Mouse (Mus musculus): Measurements from ENCODE around the gene Miga2. TPM values are rescaled to one million over a fixed set of nuclear protein-coding genes. Genes with fewer than 3 reads are reported as not detected.

Miga2 gene
- polyA plus RNA-seq, 1 experiment from 2014 or later, result 39.7 TPM

DNA sequence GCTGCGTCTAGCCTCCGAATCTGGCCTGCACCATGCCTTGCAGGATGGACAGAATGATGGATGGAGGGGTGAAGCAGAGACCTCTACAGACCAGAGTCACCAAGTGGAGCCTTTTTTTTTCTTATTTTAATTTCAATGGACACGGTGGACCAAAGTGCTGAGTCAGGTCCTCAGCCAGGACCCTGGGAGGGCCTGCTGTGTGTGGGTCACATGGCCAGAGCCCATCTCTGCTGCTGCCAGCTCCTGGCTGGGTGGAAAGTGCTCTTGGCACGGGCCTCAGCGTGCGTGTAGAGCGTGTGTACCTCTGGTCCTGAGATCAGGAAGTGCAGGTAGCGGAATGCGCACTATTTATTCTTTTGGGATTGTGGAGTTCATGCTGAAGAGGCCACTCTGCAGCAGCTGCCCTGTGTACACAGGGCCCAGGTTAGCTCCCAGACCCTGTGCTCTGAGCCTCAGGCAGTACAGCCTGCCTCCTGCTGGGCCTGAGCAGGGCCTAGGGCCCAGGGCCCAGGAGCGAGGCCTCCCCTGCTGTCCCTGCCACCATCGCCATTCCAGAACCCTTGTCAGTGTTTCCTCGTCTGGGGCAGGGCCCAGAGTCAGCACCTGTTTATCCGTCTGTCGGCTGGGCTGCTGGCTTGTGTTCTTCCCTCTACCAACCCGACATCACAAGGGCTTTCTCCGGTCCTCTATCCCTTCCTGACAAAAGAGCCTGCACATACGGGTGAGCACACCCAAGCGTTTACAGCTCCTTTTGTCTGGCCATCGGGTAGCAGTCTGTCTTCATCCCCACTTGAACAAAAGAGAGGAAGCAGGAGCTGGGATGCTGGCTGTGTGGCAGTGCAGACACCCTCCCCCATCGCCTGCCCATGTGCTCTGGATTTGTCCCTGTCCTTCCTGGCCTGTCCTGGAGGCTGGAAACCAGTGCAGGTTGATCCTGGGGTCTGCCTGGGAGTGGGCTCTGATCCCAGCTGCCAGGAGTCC lies 35.4 kb downstream of the Miga2 start:
- Histone ChIP-seq H3K9ac (ENCODE audit: low read depth, low read length) (no peak overlapping the region), H3K36me3 (ENCODE audit: control insufficient read depth, insufficient read depth, low read length) (peaks cover 29% of the 10 kb centered on the region)

GRCm38 (mm10) chr2:30401581-30401980 lies 37.5 kb downstream of the Miga2 start:
- H3K4me3 ChIP-seq (ENCODE audit: low read length), result no peak overlapping the region
- H3K36me3 ChIP-seq (ENCODE audit: control insufficient read depth, insufficient read depth, low read length), result peaks cover 34% of the 10 kb centered on the region
- H3K9me3 ChIP-seq (ENCODE audit: control insufficient read depth, low read length), result no peaks in the 10 kb centered on the region
- WGBS, result 67% methylated on average over 1 of the region's 1 CpGs
- ATAC-seq, result no peak
- H3K4me1 ChIP-seq (ENCODE audit: control insufficient read depth, insufficient read depth, low read depth, low read length), result 0 out of 2 replicates have a peak, but pooled peaks cover 4% of the 10 kb centered on the region
- no peak overlapping the region for H3K9ac ChIP-seq (ENCODE audit: low read depth, low read length)
- no peak overlapping the region for H3K4me2 ChIP-seq (ENCODE audit: low read length)
- H3K27me3 ChIP-seq (replicated peaks; ENCODE audit: control insufficient read depth, insufficient read depth, low read length), result no peaks in the 10 kb centered on the region
- H3K27ac ChIP-seq (ENCODE audit: low read depth, low read length), result no peak overlapping the region

More for the DNA sequence above, 35.4 kb downstream of the Miga2 start:
- Histone ChIP-seq H3K4me1 (ENCODE audit: control insufficient read depth, insufficient read depth, low read depth, low read length) (0 out of 2 replicates have a peak, but pooled peaks cover 4% of the 10 kb centered on the region), H3K27ac (ENCODE audit: low read depth, low read length) (peak overlapping the region; percentile 48), H3K27me3 (replicated peaks; ENCODE audit: control insufficient read depth, insufficient read depth, low read length) (no peaks in the 10 kb centered on the region), H3K9me3 (ENCODE audit: control insufficient read depth, low read length) (no peaks in the 10 kb centered on the region), H3K4me3 (ENCODE audit: low read length) (no peak overlapping the region), H3K4me2 (ENCODE audit: low read length) (no peak overlapping the region)
- peak; percentile 50 for ATAC-seq
- WGBS, result 20% methylated on average over 20 of the region's 20 CpGs

DNA sequence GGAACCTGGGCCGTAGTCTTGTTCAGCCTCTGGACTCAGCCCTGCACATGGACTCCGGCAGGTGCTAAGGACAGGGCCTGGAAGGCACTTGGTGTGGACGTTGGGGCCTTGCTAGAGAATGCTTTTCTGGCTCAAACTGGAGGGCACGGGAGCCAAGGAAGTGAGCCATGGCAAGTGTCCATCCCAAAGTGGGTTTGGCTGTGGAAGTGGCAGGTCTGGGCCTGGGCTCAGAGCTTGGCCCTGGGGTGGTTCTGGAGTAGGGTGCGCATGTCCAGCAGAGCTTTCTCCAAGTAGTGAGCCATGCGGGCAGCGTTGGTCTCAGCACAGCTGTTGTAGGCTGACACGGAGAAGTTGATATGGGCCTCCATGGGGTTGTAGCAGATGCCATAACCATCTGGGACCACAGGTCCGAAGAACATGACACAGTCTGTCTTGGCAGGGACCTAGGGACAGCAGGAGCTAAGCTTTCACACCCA lies 38.4 kb downstream of the Miga2 start:
- H3K9me3 ChIP-seq (ENCODE audit: control insufficient read depth, low read length), result no peaks in the 10 kb centered on the region
- H3K4me3 ChIP-seq (ENCODE audit: low read length), result no peak overlapping the region
- 87% methylated on average over 9 of the region's 9 CpGs for WGBS
- 0 out of 2 replicates have a peak, but pooled peaks cover 4% of the 10 kb centered on the region for H3K4me1 ChIP-seq (ENCODE audit: control insufficient read depth, insufficient read depth, low read depth, low read length)
- H3K4me2 ChIP-seq (ENCODE audit: low read length), result no peak overlapping the region
- H3K27me3 ChIP-seq (replicated peaks; ENCODE audit: control insufficient read depth, insufficient read depth, low read length), result no peaks in the 10 kb centered on the region
- H3K27ac ChIP-seq (ENCODE audit: low read depth, low read length), result 0 out of 2 replicates have a peak overlapping the region, but pooled peaks have one; percentile 25
- H3K9ac ChIP-seq (ENCODE audit: low read depth, low read length), result peak overlapping the region; percentile 23; the same call in 1 of the 2 replicates
- H3K36me3 ChIP-seq (ENCODE audit: control insufficient read depth, insufficient read depth, low read length), result peaks cover 31% of the 10 kb centered on the region
- no peak for ATAC-seq

DNA sequence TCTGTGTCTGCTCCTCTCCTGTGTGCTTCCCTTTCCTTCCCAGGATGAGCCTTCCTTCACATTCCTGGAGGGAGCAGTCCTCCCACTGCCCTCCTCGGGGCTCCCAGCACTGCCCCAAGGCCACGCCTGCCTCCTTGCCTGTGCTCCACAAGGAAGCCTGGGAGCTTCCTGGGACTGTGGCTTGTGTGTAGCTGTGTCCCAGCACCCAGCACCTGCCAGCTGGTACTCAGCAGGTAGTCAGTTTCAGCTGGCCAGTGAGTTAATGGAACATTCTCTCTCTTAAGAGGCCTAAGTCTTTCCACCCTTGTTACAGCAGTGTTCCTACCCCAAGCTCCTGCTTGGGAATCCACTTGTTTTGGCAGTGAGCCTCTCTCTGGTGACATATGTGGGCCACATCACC lies 38.8 kb downstream of the Miga2 start:
- no peaks in the 10 kb centered on the region for H3K9me3 ChIP-seq (ENCODE audit: control insufficient read depth, low read length)
- 0 out of 2 replicates have a peak overlapping the region, but pooled peaks have one; percentile 25 for H3K27ac ChIP-seq (ENCODE audit: low read depth, low read length)
- 81% methylated on average over 2 of the region's 2 CpGs for WGBS
- peak overlapping the region; percentile 23; the same call in 1 of the 2 replicates for H3K9ac ChIP-seq (ENCODE audit: low read depth, low read length)
- no peak for ATAC-seq
- H3K4me1 ChIP-seq (ENCODE audit: control insufficient read depth, insufficient read depth, low read depth, low read length), result 0 out of 2 replicates have a peak, but pooled peaks cover 4% of the 10 kb centered on the region
- H3K36me3 ChIP-seq (ENCODE audit: control insufficient read depth, insufficient read depth, low read length), result peaks cover 27% of the 10 kb centered on the region
- H3K4me3 ChIP-seq (ENCODE audit: low read length), result no peak overlapping the region
- no peaks in the 10 kb centered on the region for H3K27me3 ChIP-seq (replicated peaks; ENCODE audit: control insufficient read depth, insufficient read depth, low read length)
- H3K4me2 ChIP-seq (ENCODE audit: low read length), result no peak overlapping the region

DNA sequence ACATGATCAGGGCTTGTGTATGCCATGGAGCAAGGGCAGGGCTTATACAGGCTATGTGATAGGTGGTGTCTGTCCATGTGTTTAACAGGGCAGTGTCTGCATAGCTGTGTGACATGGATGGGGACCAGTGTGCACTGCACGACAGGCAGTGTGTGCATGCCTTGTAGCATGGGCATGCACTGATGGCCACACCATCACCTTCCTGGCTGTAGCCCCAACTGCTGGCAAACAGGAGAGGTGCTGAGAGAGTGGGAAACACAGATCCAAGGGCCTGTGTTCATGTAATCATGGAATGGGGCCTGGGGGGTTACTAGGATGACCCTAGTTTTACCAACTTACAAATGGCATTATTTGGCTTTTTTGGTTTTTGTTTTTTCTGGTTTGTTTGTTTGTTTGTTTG lies 39.8 kb downstream of the Miga2 start:
- 85% methylated on average over 1 of the region's 1 CpGs for WGBS
- no peak overlapping the region for H3K27ac ChIP-seq (ENCODE audit: low read depth, low read length)

DNA sequence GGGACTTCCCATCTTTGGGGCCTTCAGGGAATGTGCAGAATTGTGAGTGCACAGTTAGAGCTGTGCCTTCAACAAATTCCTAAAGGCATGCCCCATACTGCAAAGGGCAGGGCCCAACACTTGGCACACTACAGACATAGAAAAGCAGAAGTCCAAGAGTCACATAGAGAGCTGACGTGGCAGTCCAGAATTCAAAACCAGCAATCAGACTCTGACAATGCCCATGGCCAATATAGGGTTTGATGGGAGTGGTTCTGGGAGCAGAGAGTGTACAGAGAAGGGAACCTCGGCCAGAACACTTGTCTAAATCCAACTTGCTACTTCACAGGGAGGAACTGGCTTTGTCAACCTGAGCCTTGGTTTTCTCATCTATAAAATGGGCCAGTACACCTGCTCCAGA lies 43.2 kb downstream of the Miga2 start:
- Histone ChIP-seq H3K9ac (ENCODE audit: low read depth, low read length) (no peak overlapping the region), H3K27ac (ENCODE audit: low read depth, low read length) (no peak overlapping the region), H3K9me3 (ENCODE audit: control insufficient read depth, low read length) (no peaks in the 10 kb centered on the region), H3K27me3 (replicated peaks; ENCODE audit: control insufficient read depth, insufficient read depth, low read length) (no peaks in the 10 kb centered on the region), H3K36me3 (ENCODE audit: control insufficient read depth, insufficient read depth, low read length) (peaks cover 45% of the 10 kb centered on the region), H3K4me3 (ENCODE audit: low read length) (no peak overlapping the region), H3K4me2 (ENCODE audit: low read length) (no peak overlapping the region), H3K4me1 (ENCODE audit: control insufficient read depth, insufficient read depth, low read depth, low read length) (no peaks in the 10 kb centered on the region)
- ATAC-seq, result no peak
- 87% methylated on average over 2 of the region's 2 CpGs for WGBS

More for the DNA sequence above, 39.8 kb downstream of the Miga2 start:
- 0 out of 2 replicates have a peak, but pooled peaks cover 4% of the 10 kb centered on the region for H3K4me1 ChIP-seq (ENCODE audit: control insufficient read depth, insufficient read depth, low read depth, low read length)
- H3K36me3 ChIP-seq (ENCODE audit: control insufficient read depth, insufficient read depth, low read length), result peaks cover 36% of the 10 kb centered on the region
- H3K4me3 ChIP-seq (ENCODE audit: low read length), result no peak overlapping the region
- no peak overlapping the region for H3K9ac ChIP-seq (ENCODE audit: low read depth, low read length)
- no peaks in the 10 kb centered on the region for H3K9me3 ChIP-seq (ENCODE audit: control insufficient read depth, low read length)
- ATAC-seq, result no peak
- H3K27me3 ChIP-seq (replicated peaks; ENCODE audit: control insufficient read depth, insufficient read depth, low read length), result no peaks in the 10 kb centered on the region
- H3K4me2 ChIP-seq (ENCODE audit: low read length), result no peak overlapping the region

GRCm38 (mm10) chr2:30407778-30408177 lies 43.7 kb downstream of the Miga2 start:
- H3K4me2 ChIP-seq (ENCODE audit: low read length), result no peak overlapping the region
- H3K4me3 ChIP-seq (ENCODE audit: low read length), result no peak overlapping the region
- no peak for ATAC-seq
- H3K9ac ChIP-seq (ENCODE audit: low read depth, low read length), result no peak overlapping the region
- peaks cover 45% of the 10 kb centered on the region for H3K36me3 ChIP-seq (ENCODE audit: control insufficient read depth, insufficient read depth, low read length)
- H3K4me1 ChIP-seq (ENCODE audit: control insufficient read depth, insufficient read depth, low read depth, low read length), result peaks cover 3% of the 10 kb centered on the region; the same call in 1 of the 2 replicates
- H3K9me3 ChIP-seq (ENCODE audit: control insufficient read depth, low read length), result no peaks in the 10 kb centered on the region
- no peaks in the 10 kb centered on the region for H3K27me3 ChIP-seq (replicated peaks; ENCODE audit: control insufficient read depth, insufficient read depth, low read length)
- WGBS, result 91% methylated on average over 10 of the region's 10 CpGs
- H3K27ac ChIP-seq (ENCODE audit: low read depth, low read length), result no peak overlapping the region

GRCm38 (mm10) chr2:30408452-30409100 lies 44.5 kb downstream of the Miga2 start:
- Histone ChIP-seq H3K27ac (ENCODE audit: low read depth, low read length) (no peak overlapping the region), H3K9ac (ENCODE audit: low read depth, low read length) (no peak overlapping the region), H3K4me2 (ENCODE audit: low read length) (no peak overlapping the region), H3K4me1 (ENCODE audit: control insufficient read depth, insufficient read depth, low read depth, low read length) (peaks cover 11% of the 10 kb centered on the region), H3K27me3 (replicated peaks; ENCODE audit: control insufficient read depth, insufficient read depth, low read length) (no peaks in the 10 kb centered on the region), H3K4me3 (ENCODE audit: low read length) (no peak overlapping the region), H3K36me3 (ENCODE audit: control insufficient read depth, insufficient read depth, low read length) (peaks cover 39% of the 10 kb centered on the region), H3K9me3 (ENCODE audit: control insufficient read depth, low read length) (no peaks in the 10 kb centered on the region)
- ATAC-seq, result no peak
- WGBS, result 90% methylated on average over 8 of the region's 8 CpGs

Measured in hindbrain, embryonic 16.5 days (tissue).